Mouse (Mus musculus): ENCODE data around the gene Gm3500. TPM values are rescaled to one million over a fixed set of nuclear protein-coding genes. Genes with fewer than 3 reads are reported as not detected.
"Not testable (repeated sequence)": the region's sequence is repeated elsewhere in the genome, so short reads cannot be mapped to it uniquely, and the experiment has no call there.

Gene Gm3500
- polyA plus RNA-seq (2012; rRNA removed) = 0.62 and 1.2 TPM in 2 replicates

DNA sequence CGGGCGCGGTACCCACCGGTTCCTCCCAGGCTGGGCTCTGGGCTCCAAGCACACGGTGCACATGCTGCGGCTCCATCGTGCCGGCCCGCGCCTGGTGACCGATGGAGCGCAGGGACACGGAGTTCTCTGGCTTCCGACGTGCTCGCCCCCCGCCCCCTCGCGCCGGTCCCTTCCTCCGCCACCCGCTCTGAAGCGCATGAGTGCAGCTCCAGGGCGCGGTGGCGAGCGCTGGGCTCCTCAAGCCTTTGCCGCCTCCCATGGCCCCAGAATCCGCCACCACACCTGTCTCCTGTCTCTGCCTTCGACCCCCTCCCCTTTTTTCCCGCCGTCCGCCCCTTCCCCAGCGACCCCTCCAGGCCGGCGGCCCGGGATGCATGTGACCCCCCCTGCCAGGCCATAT is at the start of gene Gm3500:
Gene Gm3500 (minus strand): TSS at position 101 of the 400 bp plus-strand sequence.
- H3K4me3 ChIP-seq (replicated peaks; ENCODE audit: insufficient read depth, low read depth, low read length); H3K27me3 ChIP-seq (ENCODE audit: control insufficient read depth, insufficient read depth, low read length); DNase-seq; H3K4me1 ChIP-seq (ENCODE audit: control insufficient read depth, insufficient read depth, low read length); H3K27ac ChIP-seq (ENCODE audit: insufficient read depth, low read length): not testable (repeated sequence)
- WGBS = no CpG with 5 or more reads among the region's 37 CpGs

DNA sequence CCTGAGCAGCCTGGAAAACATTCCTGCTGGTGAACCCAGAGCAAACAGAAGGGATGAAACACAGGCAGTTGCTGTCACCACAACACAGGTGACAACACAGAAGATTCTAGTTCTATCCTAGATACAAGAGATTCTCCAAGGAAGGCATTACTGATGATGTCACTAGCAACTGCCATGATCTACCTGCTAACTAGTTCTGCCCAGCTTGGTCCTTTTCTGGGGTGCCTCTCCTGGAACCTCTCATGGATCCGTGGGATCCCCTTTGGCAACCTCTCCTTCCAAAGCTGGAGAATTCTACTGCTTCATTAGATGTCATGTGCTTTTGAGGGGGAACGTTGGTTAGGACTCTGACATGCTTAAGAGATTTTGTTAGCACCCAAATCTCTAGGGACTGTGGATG is 54.0 kb downstream of the Gm3500 start, which contains the start of gene Gm3542:
Gene Gm3542 (minus strand): TSS at position 101 of the 400 bp plus-strand sequence.
- H3K4me3 ChIP-seq (replicated peaks; ENCODE audit: insufficient read depth, low read depth, low read length); H3K4me1 ChIP-seq (ENCODE audit: control insufficient read depth, insufficient read depth, low read length); DNase-seq; H3K27ac ChIP-seq (ENCODE audit: insufficient read depth, low read length); H3K27me3 ChIP-seq (ENCODE audit: control insufficient read depth, insufficient read depth, low read length): not testable (repeated sequence)
- no CpG with 5 or more reads among the region's 2 CpGs for WGBS

Other genes with a start within 250 kb of the Gm3500 start
- gene Gm3317, start 224.5 kb downstream of the Gm3500 start, polyA plus RNA-seq (2012; rRNA removed) = not detected in 2 replicates
- not detected in 2 replicates for gene Gm8271, start 203.3 kb downstream of the Gm3500 start, polyA plus RNA-seq (2012; rRNA removed)
- gene Gm3526, start 128.5 kb downstream of the Gm3500 start, polyA plus RNA-seq (2012; rRNA removed) = not detected in 2 replicates
- not detected in 2 replicates for gene Gm3542, start 54.1 kb downstream of the Gm3500 start, polyA plus RNA-seq (2012; rRNA removed)
- 1.00 and 1.0 TPM in 2 replicates for gene Gm3194, start 66.4 kb upstream of the Gm3500 start, polyA plus RNA-seq (2012; rRNA removed)
- gene Gm8246, start 88.8 kb upstream of the Gm3500 start, polyA plus RNA-seq (2012; rRNA removed) = 0.06 TPM in 1 of 2 replicates, not detected in the other
- gene Gm3187, start 95.2 kb upstream of the Gm3500 start, polyA plus RNA-seq (2012; rRNA removed) = not detected in 2 replicates
- gene Gm3488, start 112.6 kb upstream of the Gm3500 start, polyA plus RNA-seq (2012; rRNA removed) = 2.6 and 3.3 TPM in 2 replicates
- not detected in 2 replicates for gene Gm3532, start 149.4 kb upstream of the Gm3500 start, polyA plus RNA-seq (2012; rRNA removed)
- gene Gm8265, start 244.0 kb upstream of the Gm3500 start, polyA plus RNA-seq (2012; rRNA removed) = not detected in 2 replicates